Mouse (Mus musculus): ENCODE data around the gene Eif2d.

DNA sequence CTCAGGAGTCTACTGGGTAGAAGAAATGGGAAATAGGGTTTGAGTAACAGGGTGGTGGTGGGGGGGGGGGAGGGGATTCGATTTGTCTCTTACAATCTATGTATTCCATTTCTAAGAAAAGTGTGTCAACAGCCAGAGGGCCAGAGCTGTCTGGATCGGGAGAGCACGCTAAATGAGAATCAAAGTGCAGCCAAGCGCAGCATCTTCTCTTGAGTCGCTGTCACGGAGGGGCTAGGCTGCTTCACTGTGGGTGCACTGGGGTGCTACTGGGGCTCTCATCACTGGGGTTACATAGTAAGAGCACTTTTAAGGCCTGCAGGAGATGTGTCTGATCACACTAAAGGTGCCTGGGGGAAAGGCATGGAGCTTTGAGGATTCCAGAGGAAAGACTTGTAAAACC lies 55.8 kb downstream of the Eif2d start:
- TF ChIP-seq POLR2A (IDR thresholded peaks at IDR 0.05; ENCODE audit: insufficient read depth, low read depth, low read length) (no peak), CTCF (IDR thresholded peaks at IDR 0.05; ENCODE audit: insufficient read depth, low read depth, low read length) (no peak)
